Mouse (Mus musculus): ENCODE data around the gene Akr1c12.
A peak's percentile ranks its signal among the peaks of the same experiment; 100 is the strongest.
"Not testable (repeated sequence)": the region's sequence is repeated elsewhere in the genome, so short reads cannot be mapped to it uniquely, and the experiment has no call there.

The Akr1c12 gene

DNA sequence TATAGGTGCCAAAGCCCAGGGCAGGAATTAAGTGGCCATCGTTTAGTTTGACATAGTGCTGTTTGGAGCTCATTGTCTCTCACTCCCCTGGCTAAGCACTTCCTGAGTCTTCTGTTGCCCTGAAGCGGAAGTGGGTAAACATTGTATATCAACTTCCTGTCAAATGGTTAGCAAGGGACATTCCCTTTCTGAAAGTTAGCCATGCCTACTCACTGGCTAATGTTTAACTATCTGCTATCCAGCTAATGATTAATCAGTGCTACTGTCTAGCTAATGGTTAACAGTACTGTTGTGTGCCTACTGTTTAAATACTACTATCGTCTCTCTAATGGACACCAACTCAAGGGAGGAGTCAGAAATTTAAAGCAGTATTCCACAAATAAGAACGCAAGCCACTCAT, at the start of gene Akr1c12:
Gene Akr1c12 (minus strand): TSS at position 150 of the 400 bp plus-strand sequence.
- DNase-seq (ENCODE audit: low read depth, low spot score), result no peak

- peak; percentile 48 for DNase-seq (ENCODE audit: low read depth, low spot score)
These were observed 39.5 kb upstream of the Akr1c12 start for GRCm38 (mm10) chr13:4318773-4319172.

- DNase-seq (ENCODE audit: low read depth, low spot score), result no peak
These were observed 34.7 kb upstream of the Akr1c12 start for GRCm38 (mm10) chr13:4313907-4314306.

DNA sequence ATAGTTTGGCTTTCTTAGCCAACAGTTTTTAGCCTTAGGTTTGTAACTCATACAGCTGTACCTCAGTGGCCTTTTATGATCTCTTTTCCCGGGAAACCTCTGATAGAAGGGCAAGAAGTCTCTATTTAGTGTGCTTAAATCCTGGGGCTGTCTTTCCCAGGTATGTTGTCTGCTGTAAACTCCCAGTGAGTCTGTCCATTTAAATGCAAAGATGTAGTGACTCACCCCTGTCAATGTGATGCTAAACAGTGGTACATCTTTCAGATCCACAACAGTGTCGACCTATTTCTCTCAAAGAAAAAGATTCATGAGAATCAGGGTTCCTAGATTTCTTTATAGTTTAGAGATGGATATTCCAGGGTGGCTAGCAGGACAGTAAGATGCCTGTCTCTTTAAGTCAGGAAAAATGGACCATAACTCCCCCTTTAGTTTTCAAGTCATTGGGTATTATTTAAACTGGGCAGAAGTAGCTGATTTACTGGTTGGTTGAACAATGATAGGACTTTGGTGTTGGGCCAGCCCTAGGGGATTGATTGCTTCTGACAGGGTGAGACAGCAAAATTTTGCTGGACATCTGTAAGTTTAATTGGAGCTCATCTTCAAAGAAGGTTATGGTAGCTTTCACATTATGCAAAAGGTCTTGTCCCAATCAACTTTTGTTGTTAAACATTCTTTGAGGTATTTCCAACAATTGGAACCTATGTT, 25.8 kb upstream of the Akr1c12 start:
- DNase-seq (ENCODE audit: low read depth, low spot score), result peak; percentile 46

DNA sequence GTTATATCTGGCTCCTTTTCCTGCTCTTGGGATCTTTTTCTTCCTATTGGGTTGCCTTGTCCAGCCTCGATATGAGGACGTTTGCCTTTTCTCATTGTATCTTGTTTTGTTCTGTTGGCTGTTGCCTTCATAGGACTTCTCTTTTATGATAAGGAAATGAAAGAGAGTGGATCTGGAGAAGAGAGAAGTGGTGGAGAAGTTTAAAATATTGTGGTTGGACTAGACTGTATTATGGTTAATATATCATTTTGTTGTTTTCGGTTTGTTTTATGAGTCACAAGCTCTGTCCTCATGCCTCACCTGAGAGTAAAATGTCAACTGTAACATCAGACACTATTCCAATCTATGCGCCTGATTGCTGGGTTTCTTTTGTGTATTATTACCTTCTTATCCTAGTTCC, 17.8 kb upstream of the Akr1c12 start:
- no peak for DNase-seq (ENCODE audit: low read depth, low spot score)

DNA sequence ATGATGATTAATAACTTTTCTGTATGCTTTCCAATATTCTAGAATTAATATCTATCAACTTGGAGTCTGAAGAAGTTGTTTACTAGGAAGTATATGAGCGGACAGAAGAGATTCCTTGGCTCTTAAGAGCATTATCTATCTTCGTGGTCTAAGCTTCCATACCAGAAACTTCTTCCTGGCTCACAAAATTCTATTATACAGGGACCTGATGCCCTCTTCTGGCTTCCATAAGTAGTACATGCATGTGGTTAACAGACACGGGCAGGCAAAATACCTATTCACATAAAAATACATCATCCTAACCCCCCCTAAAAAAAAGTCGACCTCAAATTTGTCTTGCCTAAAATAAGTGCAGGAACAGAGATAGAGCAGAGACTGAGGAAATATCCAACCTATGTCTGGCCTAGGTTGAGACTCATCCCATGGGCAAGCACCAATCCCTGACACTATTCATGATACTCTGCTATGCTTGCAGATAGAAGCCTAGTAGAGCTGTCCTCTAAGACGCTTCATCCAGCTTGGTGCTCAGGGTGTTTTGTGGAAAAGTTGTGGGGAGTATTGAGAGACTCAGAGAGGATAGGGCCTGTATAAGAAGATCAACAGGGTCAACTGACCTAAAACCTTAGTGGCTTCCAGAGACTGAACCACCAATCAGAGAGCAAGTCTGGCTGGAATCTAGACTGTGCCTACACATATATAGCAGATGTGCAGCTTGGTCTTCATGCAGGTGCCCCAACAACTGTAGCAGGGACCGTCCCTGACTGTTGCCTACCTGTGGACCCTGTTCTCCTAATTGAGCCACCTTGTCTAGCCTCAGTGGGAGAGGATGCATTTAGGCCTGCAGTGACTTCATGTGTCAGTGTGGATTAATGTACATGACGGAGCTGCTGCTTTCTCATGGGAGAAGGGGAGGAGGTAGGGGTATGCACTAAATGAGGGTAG, 2.5 kb upstream of the Akr1c12 start:
- DNase-seq (ENCODE audit: low read depth, low spot score), result peak; percentile 55

DNA sequence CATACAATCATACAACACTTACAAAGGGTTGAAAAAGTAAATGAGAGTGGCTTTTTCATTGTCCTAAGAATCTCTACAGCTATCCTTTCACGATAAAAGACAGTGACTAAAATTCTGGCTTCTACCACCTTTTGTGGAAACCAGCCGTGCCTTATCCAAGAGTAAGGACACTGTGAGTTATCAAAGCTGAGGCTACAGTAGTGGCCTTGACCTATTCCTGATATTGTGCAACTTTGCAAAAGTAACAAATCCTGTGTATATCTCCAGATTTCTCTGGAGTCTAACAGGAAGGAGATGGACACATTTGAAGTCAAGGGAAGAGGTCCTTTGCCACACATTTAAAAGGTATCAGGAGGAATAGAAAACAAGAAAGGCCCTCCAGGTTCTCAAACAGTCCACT, 1.7 kb downstream of the Akr1c12 start:
- no peak for DNase-seq (ENCODE audit: low read depth, low spot score)

DNA sequence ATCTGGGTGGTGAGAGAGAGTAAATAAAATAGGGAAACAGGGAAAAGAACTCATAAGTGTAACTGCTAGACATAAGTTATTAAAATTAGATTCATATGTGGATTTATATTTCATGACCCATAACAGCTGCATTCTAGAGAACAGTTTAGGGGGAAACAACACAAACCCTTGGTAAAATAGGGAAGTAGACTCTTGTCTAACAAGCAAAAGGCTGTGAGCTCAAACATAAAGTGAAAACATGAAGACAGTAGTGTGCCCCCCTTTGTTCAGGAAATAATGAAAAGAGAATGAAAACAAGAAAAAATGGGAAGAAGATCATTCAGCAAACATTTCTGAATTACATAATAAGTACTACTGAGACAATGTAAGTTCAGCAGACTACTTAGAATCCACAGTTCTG, 8.4 kb downstream of the Akr1c12 start:
- DNase-seq (ENCODE audit: low read depth, low spot score), result no peak

DNA sequence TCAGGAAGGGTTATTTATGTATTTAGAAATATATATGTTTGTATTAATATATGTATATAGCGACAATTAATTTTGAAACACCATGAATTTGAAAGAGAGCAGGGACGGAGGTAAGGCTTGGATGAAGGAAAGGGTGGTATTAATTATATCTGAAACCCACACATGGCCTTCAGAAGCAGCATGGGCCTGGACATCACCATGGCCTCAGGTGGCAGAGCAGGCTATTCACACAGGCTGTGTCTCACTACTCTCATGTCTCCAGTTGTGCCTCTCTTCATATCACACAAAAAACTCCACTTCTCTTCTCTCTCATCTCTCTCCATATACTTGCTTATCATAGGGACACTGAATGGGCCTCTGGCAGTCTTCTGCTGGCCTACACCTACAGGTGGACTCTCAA, 13.8 kb downstream of the Akr1c12 start:
- DNase-seq (ENCODE audit: low read depth, low spot score), result not testable (repeated sequence)

DNA sequence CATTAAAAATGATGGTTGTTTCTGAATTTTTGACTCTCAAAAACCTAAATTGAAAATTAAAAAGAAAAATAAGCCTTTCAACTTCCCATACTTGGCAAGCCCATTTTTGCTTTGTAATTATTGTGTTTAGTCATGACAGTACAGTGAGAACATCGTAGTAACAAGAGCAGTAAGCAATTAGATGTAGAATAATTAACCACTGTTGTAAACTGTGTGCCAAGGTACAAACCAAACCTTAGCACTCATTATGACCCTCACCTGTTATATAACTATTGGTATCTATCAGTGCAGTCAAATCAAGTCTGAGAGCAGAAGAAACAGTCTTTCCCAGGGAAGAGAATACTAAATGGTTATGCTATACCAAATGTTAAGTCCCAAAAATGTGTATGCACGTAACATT, 14.2 kb downstream of the Akr1c12 start:
- DNase-seq (ENCODE audit: low read depth, low spot score), result no peak

- DNase-seq (ENCODE audit: low read depth, low spot score), result no peak
These were observed 14.6 kb downstream of the Akr1c12 start for GRCm38 (mm10) chr13:4264612-4265011.

DNA sequence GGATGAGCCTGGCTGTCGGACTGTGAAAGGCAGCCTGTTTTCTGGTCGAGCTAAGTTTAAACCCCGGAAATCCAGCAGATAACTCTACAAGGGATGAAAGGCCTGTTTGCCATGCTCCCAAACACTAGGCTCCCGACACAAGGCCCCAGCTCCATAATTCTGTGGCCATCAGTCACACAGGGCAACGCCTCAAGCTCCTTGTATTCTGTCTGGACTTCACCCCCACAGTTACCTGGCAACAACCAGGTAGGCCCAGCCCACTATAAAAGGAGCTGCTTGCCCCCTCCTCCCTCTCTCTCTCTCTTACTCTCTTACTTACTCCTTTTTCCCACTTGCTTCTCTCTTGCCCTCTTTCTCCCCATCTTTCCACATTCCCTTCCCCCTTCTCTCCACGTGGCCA, 21.9 kb downstream of the Akr1c12 start:
- no peak for DNase-seq (ENCODE audit: low read depth, low spot score)

DNA sequence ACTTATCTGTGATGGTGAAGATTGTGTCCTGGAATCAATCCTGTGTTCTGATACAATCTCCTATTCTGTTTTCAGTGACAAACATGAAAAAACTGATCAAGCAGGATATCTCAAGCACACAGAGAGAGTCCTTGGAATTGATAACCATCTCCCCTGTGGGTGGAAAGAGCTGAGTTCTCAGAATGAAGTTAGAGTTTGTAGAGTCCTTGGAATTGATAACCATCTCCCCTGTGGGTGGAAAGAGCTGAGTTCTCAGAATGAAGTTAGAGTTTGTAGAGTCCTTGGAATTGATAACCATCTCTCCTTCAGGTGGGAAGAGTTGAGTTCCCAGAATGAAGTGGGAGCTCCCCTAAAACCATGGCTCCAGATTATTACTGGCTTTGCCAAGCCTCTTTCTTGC, 22.3 kb downstream of the Akr1c12 start:
- DNase-seq (ENCODE audit: low read depth, low spot score), result not testable (repeated sequence)

- DNase-seq (ENCODE audit: low read depth, low spot score), result peak; percentile 4
These were observed 29.9 kb downstream of the Akr1c12 start for GRCm38 (mm10) chr13:4249347-4249746.

DNA sequence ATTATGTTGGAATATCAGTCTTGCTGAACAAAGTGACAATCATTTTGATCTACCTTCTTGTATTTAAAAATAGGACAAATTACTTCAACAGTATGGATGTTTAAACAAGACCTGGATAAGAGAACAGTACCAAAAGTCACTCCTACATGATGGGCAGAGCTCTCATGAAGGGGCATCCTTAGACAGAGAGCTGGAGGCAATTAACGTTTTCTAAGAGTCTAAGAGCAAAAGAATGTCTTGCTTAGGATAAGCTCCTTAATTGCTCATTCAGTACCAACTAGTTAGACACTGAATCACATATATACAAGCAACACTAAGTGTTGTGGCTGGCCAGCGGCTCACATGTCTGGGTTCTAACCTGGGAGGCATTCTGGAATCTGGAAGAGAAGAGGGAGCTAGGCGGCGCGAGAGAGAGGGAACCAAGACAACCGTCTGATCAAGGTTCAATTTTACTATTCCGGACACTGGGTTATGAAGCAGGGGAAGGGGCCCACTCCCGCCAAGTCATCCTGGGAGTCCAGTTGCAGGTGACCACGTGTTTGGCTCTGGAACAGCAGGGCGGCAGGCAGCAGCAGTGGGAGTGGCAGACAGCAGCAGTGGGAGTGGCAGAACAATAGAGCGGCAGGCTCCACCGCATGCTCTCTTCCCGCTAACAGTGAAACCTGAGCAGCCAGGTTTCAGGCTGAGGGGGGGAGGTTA, 34.2 kb downstream of the Akr1c12 start:
- peak; percentile 82 for DNase-seq (ENCODE audit: low read depth, low spot score)

GRCm38 (mm10) chr13:4233536-4234172, 45.6 kb downstream of the Akr1c12 start:
- no peak for DNase-seq (ENCODE audit: low read depth, low spot score)

DNA sequence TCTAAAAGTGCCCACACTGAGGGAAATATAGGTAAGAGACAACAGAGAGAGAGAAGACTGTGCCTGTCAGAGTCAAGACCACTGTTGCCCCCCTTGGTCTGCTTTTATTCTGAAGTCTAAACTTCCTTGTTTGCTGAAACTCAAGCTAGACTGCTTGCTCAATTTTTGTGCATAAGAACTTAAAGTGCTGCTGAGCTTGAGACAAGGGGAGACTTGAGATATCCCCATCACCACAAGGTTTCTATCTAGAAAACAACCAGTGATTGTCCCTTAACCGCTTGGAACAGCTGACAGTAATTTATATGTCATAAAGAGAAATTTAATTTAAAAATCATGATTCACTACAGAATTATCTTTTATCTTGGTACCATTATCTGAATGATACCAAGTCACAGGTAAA, 46.1 kb downstream of the Akr1c12 start:
- DNase-seq (ENCODE audit: low read depth, low spot score), result no peak

DNA sequence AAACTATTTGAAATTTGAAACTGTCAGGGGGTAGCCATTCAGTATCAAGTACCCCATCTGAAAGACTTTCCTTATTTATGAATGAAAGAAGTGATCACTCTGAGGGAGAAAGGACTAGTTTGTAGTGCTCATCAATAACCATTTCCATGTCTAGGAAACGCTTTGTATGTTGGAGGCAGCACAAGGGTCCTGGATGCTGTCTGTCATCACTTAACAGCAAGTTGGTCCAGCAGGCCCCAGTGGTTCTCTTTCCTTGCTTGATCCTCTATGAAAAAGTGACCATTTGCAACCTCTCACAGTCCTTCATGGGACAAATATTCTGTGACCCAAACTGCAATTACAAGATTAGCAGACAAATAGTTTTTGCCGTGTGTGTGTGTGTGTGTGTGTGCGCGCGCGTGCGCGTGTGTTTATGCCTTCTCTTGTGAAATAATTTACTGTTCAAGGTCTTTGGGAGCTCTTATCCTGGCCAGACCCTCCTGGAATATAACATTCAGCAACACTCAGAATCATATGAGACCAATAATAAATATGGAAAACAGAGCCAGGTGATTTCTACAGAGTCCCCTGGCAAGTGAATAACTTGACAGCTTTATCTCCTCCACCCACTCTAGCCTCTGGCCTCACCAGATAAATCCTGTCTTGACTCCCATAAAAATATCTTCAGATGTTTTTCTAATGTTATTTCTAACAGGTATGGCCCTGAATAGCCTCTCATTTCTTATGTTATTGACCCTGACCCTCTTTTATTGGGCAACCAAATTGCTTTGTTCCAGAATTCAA, 48.2 kb downstream of the Akr1c12 start:
- no peak for DNase-seq (ENCODE audit: low read depth, low spot score)

- no peak for DNase-seq (ENCODE audit: low read depth, low spot score)
These were observed 50.8 kb downstream of the Akr1c12 start, which contains the start of gene Akr1c19 for GRCm38 (mm10) chr13:4228441-4228840. Akr1c19 (plus strand) TSS chr13:4228700.
